Mouse (Mus musculus) E14TG2a.4 (cell line): ENCODE data around the gene Ehd2.
A peak's percentile ranks its signal among the peaks of the same experiment; 100 is the strongest.

Experiments
- H3K27me3 ChIP-seq: 2 replicates; pipeline ENCODE4 v1.6.1; 2014; ENCODE audit warnings: low read length, control low read depth; ENCODE audit not compliant: insufficient read depth
- H3K36me3 ChIP-seq: 2 replicates; pipeline ENCODE4 v1.6.1; 2014; ENCODE audit warnings: low read length, control low read depth; ENCODE audit not compliant: insufficient read depth
- H3K4me1 ChIP-seq: replicated peaks from 2 replicates; pipeline ENCODE4 v1.6.1; 2014; ENCODE audit warnings: low read depth, low read length, control low read depth
- H3K4me3 ChIP-seq: replicated peaks from 2 replicates; pipeline ENCODE4 v1.5.1; 2014; ENCODE audit warnings: mild to moderate bottlenecking, low read length
- H3K9me3 ChIP-seq: 2 replicates; pipeline ENCODE4 v1.6.1; 2014; ENCODE audit warnings: low read length, control low read depth
- CTCF ChIP-seq: conservative IDR thresholded peaks from 2 replicates; pipeline ENCODE4 v1.5.1; 2014; ENCODE audit warnings: low read length
- NANOG ChIP-seq: IDR thresholded peaks from 2 replicates; pipeline ENCODE4 v1.6.1; 2014; ENCODE audit warnings: borderline replicate concordance, low read length, mixed read lengths
- POU5F1 ChIP-seq: IDR thresholded peaks from 2 replicates; pipeline ENCODE4 v1.6.1; 2014; ENCODE audit warnings: low read length, borderline replicate concordance

Gene Ehd2

GRCm38 (mm10) chr7:15914751-15915150, 52.6 kb downstream of the Ehd2 start:
- Histone ChIP-seq H3K4me1 (peaks cover 16% of the 10 kb centered on the region), H3K9me3 (no peaks in the 10 kb centered on the region), H3K36me3 (peaks cover 34% of the 10 kb centered on the region), H3K27me3 (no peaks in the 10 kb centered on the region), H3K4me3 (no peak overlapping the region)
- TF ChIP-seq CTCF (no peak), POU5F1 (no peak), NANOG (no peak)

DNA sequence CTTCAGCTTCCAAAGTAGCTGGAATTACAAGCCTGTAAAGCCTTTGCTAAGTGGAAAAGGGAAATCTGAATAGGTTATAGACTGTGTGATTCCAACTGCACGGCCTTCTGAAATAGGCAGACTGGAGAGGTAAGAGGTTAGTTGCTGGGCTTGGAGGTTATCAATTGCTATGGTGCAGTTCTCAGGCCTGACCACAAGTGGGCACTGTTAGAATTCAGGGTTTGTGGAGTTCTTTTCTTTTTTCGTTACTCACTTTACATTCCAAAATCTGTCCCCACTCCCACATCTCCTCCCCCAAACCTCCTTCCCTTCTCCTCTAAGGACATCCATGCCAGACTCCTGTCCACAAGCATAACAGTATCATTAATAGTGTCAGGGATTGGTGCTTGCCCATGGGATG, 53.1 kb downstream of the Ehd2 start:
- TF ChIP-seq POU5F1 (no peak), CTCF (peak; percentile 100)
- Histone ChIP-seq H3K27me3 (no peaks in the 10 kb centered on the region), H3K36me3 (peaks cover 29% of the 10 kb centered on the region), H3K9me3 (no peaks in the 10 kb centered on the region), H3K4me3 (no peak overlapping the region), H3K4me1 (peaks cover 14% of the 10 kb centered on the region)

- no peak for TF ChIP-seq POU5F1
- TF ChIP-seq CTCF = peak; percentile 89
- Histone ChIP-seq H3K9me3 (no peaks in the 10 kb centered on the region), H3K36me3 (peaks cover 12% of the 10 kb centered on the region), H3K27me3 (peaks cover 5% of the 10 kb centered on the region; the same call in 1 of the 2 replicates), H3K4me1 (peaks cover 7% of the 10 kb centered on the region), H3K4me3 (no peak overlapping the region)
Observed at GRCm38 (mm10) chr7:15912183-15912582, 55.2 kb downstream of the Ehd2 start.

- no peak for TF ChIP-seq NANOG
- TF ChIP-seq CTCF = no peak
- TF ChIP-seq POU5F1 = no peak
- Histone ChIP-seq H3K36me3 (no peaks in the 10 kb centered on the region), H3K9me3 (no peaks in the 10 kb centered on the region), H3K4me3 (no peak overlapping the region), H3K4me1 (peaks cover 3% of the 10 kb centered on the region; the same call in 1 of the 2 replicates), H3K27me3 (peaks cover 8% of the 10 kb centered on the region; the same call in 1 of the 2 replicates)
Observed at GRCm38 (mm10) chr7:15910521-15910920, 56.8 kb downstream of the Ehd2 start.

DNA sequence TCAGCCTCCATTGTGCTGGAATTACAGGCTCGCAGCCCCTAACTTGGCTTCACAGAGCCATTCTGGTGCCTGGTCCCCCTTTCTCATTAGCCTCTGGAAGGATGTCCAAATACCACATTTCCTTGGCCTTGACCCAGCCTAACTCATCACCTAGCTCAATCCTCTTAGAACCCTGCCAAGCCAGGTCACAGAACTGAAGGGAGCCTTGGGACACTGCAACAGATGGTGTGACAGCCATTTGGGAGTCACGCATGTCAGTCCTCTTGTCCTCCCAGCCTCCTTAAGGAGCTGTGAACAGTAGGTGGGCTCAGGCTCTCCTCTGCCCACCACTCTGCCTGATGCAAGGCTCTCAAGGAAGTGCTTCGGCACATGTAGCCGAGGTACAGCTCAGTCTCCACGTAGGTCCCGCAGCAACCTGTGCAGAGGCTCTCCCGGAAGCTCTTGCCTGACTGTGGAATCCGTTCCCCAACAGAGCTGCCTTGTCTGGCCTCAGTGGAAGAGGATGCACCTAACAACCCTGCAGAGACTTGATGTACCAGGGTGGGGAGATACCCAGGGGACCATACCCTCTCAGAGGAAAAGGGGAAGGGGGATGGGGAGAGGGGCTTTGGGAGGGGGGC, 59.3 kb downstream of the Ehd2 start:
- Histone ChIP-seq H3K4me1 (no peaks in the 10 kb centered on the region; the same call in 1 of the 2 replicates), H3K36me3 (no peaks in the 10 kb centered on the region), H3K9me3 (no peaks in the 10 kb centered on the region), H3K27me3 (peaks cover 8% of the 10 kb centered on the region; the same call in 1 of the 2 replicates), H3K4me3 (no peak overlapping the region)
- no peak for TF ChIP-seq NANOG
- no peak for TF ChIP-seq CTCF
- no peak for TF ChIP-seq POU5F1

DNA sequence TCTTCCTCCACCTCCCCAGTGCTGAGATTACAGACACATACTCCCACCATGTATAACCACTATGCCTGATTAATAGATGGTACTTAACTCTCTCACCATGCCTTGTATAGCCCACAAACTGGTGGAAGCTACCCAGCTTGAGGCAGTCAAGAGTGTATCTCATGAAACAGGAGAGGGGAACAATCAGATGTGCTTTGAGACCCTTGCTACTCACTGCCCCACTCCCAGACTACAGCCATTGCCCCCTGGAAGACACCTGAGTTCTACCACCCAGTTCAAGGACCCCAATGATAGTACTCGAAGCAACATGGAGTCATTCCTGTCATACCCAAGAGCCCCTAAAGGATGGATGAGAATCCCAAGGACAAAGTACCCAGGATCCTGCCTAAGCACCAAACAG, 60.8 kb downstream of the Ehd2 start:
- no peaks in the 10 kb centered on the region for H3K36me3 ChIP-seq
- no peak overlapping the region for H3K4me3 ChIP-seq
- no peak for TF ChIP-seq CTCF
- TF ChIP-seq POU5F1 = no peak
- TF ChIP-seq NANOG = no peak
- H3K4me1 ChIP-seq = peaks cover 5% of the 10 kb centered on the region
- peaks cover 8% of the 10 kb centered on the region; the same call in 1 of the 2 replicates for H3K27me3 ChIP-seq
- no peaks in the 10 kb centered on the region for H3K9me3 ChIP-seq

- Histone ChIP-seq H3K9me3 (no peaks in the 10 kb centered on the region), H3K4me1 (peaks cover 12% of the 10 kb centered on the region), H3K4me3 (no peak overlapping the region), H3K27me3 (peaks cover 12% of the 10 kb centered on the region), H3K36me3 (no peaks in the 10 kb centered on the region)
- no peak for TF ChIP-seq POU5F1
- TF ChIP-seq CTCF = no peak
- TF ChIP-seq NANOG = no peak
Observed at GRCm38 (mm10) chr7:15905861-15906260, 61.5 kb downstream of the Ehd2 start.

DNA sequence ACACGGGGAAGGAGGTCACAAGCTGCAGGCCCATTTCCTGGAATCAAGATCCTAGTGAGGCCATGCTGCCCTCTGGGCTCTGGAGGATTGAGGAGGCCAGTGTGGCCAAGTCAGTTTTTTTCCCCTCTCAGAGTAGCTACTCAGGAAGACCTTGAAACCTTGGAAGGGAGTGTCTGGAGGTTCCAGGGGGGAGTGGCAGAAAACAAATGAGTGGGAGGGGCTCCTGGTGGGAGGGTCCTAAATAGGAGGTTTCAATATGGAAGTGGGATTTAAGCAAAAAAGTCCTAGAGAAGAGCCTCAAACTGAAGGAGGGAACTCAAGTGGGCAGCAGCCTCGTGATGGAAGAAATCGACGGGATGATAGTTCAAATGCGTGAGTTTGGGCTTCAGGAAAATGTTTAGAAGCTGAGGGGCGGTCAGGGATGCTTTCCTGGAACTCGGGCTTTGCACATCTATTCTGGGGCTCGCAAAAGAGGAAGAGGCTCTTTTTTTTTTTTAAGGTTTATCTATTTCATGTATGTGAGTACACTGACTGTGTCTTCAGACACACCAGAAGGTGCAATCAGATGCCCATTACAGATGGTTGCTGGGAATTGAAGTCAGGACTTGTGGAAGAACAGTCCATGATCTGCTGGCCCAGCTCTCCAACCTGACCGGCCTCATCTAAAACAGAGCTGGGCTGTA, 65.9 kb downstream of the Ehd2 start:
- Histone ChIP-seq H3K4me1 (peaks cover 12% of the 10 kb centered on the region), H3K27me3 (peaks cover 7% of the 10 kb centered on the region; the same call in 1 of the 2 replicates), H3K36me3 (no peaks in the 10 kb centered on the region), H3K9me3 (no peaks in the 10 kb centered on the region), H3K4me3 (no peak overlapping the region)
- TF ChIP-seq POU5F1 (no peak), NANOG (no peak), CTCF (no peak)
